Mouse (Mus musculus): ENCODE measurements at regions not wholly inside any gene's neighbourhood (a gene's known extent, or its start where the extent isn't known, plus 50 kb on each side); places are given as distances from the start of the nearest gene placed in this dataset.

- no peak for ATAC-seq (ENCODE audit: low FRiP score, low TSS enrichment)
- no peak for DNase-seq
- H3K27ac ChIP-seq (replicated peaks; ENCODE audit: low read depth, low read length), result no peak overlapping the region
- H3K9me3 ChIP-seq (ENCODE audit: control insufficient read depth, low read length), result no peaks in the 10 kb centered on the region
- no peaks in the 10 kb centered on the region for H3K4me1 ChIP-seq (ENCODE audit: control insufficient read depth, insufficient read depth, low read length)
- WGBS, result 86% methylated on average over 4 of the region's 4 CpGs
- no peak overlapping the region for H3K9ac ChIP-seq (replicated peaks; ENCODE audit: low read length)
- H3K36me3 ChIP-seq (ENCODE audit: control insufficient read depth, insufficient read depth, low read length), result no peaks in the 10 kb centered on the region
- no peak overlapping the region for H3K4me2 ChIP-seq (ENCODE audit: low read length)
- H3K27me3 ChIP-seq (ENCODE audit: control insufficient read depth, insufficient read depth, low read length), result no peaks in the 10 kb centered on the region
- H3K4me3 ChIP-seq (replicated peaks; ENCODE audit: low read depth, low read length), result no peak overlapping the region
Observed at GRCm38 (mm10) chr1:169230097-169230496, 301.2 kb downstream of the Nuf2 start.

- no peak for ATAC-seq (ENCODE audit: low FRiP score, low TSS enrichment)
- Histone ChIP-seq H3K9ac (replicated peaks; ENCODE audit: low read length) (no peak overlapping the region), H3K9me3 (ENCODE audit: control insufficient read depth, low read length) (no peaks in the 10 kb centered on the region), H3K27ac (replicated peaks; ENCODE audit: low read depth, low read length) (no peak overlapping the region), H3K4me2 (ENCODE audit: low read length) (no peak overlapping the region), H3K27me3 (ENCODE audit: control insufficient read depth, insufficient read depth, low read length) (no peaks in the 10 kb centered on the region), H3K36me3 (ENCODE audit: control insufficient read depth, insufficient read depth, low read length) (no peaks in the 10 kb centered on the region), H3K4me1 (ENCODE audit: control insufficient read depth, insufficient read depth, low read length) (no peaks in the 10 kb centered on the region), H3K4me3 (replicated peaks; ENCODE audit: low read depth, low read length) (no peak overlapping the region)
- WGBS, result 95% methylated on average over 2 of the region's 2 CpGs
- no peak for DNase-seq
Observed at GRCm38 (mm10) chr1:169224431-169224830, 306.8 kb downstream of the Nuf2 start.

GRCm38 (mm10) chr1:169187658-169188057 lies 343.6 kb downstream of the Nuf2 start:
- Histone ChIP-seq H3K27ac (replicated peaks; ENCODE audit: low read depth, low read length) (no peak overlapping the region), H3K4me2 (ENCODE audit: low read length) (no peak overlapping the region), H3K9ac (replicated peaks; ENCODE audit: low read length) (no peak overlapping the region), H3K4me3 (replicated peaks; ENCODE audit: low read depth, low read length) (no peak overlapping the region), H3K27me3 (ENCODE audit: control insufficient read depth, insufficient read depth, low read length) (no peaks in the 10 kb centered on the region), H3K9me3 (ENCODE audit: control insufficient read depth, low read length) (no peaks in the 10 kb centered on the region), H3K36me3 (ENCODE audit: control insufficient read depth, insufficient read depth, low read length) (no peaks in the 10 kb centered on the region), H3K4me1 (ENCODE audit: control insufficient read depth, insufficient read depth, low read length) (peaks cover 5% of the 10 kb centered on the region)
- 19% methylated on average over 1 of the region's 1 CpGs for WGBS
- DNase-seq (peak; percentile 56), ATAC-seq (ENCODE audit: low FRiP score, low TSS enrichment) (peak; percentile 62; the same call in 1 of the 2 replicates)

- H3K27me3 ChIP-seq (ENCODE audit: control insufficient read depth, insufficient read depth, low read length), result no peaks in the 10 kb centered on the region
- H3K9me3 ChIP-seq (ENCODE audit: control insufficient read depth, low read length), result no peaks in the 10 kb centered on the region
- ATAC-seq (ENCODE audit: low FRiP score, low TSS enrichment), result no peak
- H3K4me1 ChIP-seq (ENCODE audit: control insufficient read depth, insufficient read depth, low read length), result no peaks in the 10 kb centered on the region
- H3K27ac ChIP-seq (replicated peaks; ENCODE audit: low read depth, low read length), result no peak overlapping the region
- 93% methylated on average over 2 of the region's 2 CpGs for WGBS
- H3K9ac ChIP-seq (replicated peaks; ENCODE audit: low read length), result no peak overlapping the region
- no peak for DNase-seq
- H3K4me2 ChIP-seq (ENCODE audit: low read length), result no peak overlapping the region
- no peak overlapping the region for H3K4me3 ChIP-seq (replicated peaks; ENCODE audit: low read depth, low read length)
- H3K36me3 ChIP-seq (ENCODE audit: control insufficient read depth, insufficient read depth, low read length), result no peaks in the 10 kb centered on the region
Observed at GRCm38 (mm10) chr1:169170405-169170804, 360.9 kb downstream of the Nuf2 start.

GRCm38 (mm10) chr1:169168033-169168432 lies 363.2 kb downstream of the Nuf2 start:
- no peaks in the 10 kb centered on the region for H3K27me3 ChIP-seq (ENCODE audit: control insufficient read depth, insufficient read depth, low read length)
- no peaks in the 10 kb centered on the region for H3K9me3 ChIP-seq (ENCODE audit: control insufficient read depth, low read length)
- no peak overlapping the region for H3K27ac ChIP-seq (replicated peaks; ENCODE audit: low read depth, low read length)
- DNase-seq (no peak), ATAC-seq (ENCODE audit: low FRiP score, low TSS enrichment) (no peak)
- H3K4me1 ChIP-seq (ENCODE audit: control insufficient read depth, insufficient read depth, low read length), result no peaks in the 10 kb centered on the region
- 94% methylated on average over 4 of the region's 4 CpGs for WGBS
- no peak overlapping the region for H3K4me3 ChIP-seq (replicated peaks; ENCODE audit: low read depth, low read length)
- no peak overlapping the region for H3K9ac ChIP-seq (replicated peaks; ENCODE audit: low read length)
- no peaks in the 10 kb centered on the region for H3K36me3 ChIP-seq (ENCODE audit: control insufficient read depth, insufficient read depth, low read length)
- H3K4me2 ChIP-seq (ENCODE audit: low read length), result no peak overlapping the region

- DNase-seq (no peak), ATAC-seq (ENCODE audit: low FRiP score, low TSS enrichment) (no peak)
- no peaks in the 10 kb centered on the region for H3K27me3 ChIP-seq (ENCODE audit: control insufficient read depth, insufficient read depth, low read length)
- no peak overlapping the region for H3K9ac ChIP-seq (replicated peaks; ENCODE audit: low read length)
- H3K4me3 ChIP-seq (replicated peaks; ENCODE audit: low read depth, low read length), result no peak overlapping the region
- H3K4me1 ChIP-seq (ENCODE audit: control insufficient read depth, insufficient read depth, low read length), result no peaks in the 10 kb centered on the region
- H3K9me3 ChIP-seq (ENCODE audit: control insufficient read depth, low read length), result no peaks in the 10 kb centered on the region
- WGBS, result 88% methylated on average over 5 of the region's 5 CpGs
- H3K36me3 ChIP-seq (ENCODE audit: control insufficient read depth, insufficient read depth, low read length), result no peaks in the 10 kb centered on the region
- no peak overlapping the region for H3K4me2 ChIP-seq (ENCODE audit: low read length)
- H3K27ac ChIP-seq (replicated peaks; ENCODE audit: low read depth, low read length), result no peak overlapping the region
Observed at GRCm38 (mm10) chr1:169166041-169166850, 365.0 kb downstream of the Nuf2 start.

GRCm38 (mm10) chr1:169160858-169161257 lies 370.4 kb downstream of the Nuf2 start:
- H3K4me3 ChIP-seq (replicated peaks; ENCODE audit: low read depth, low read length), result no peak overlapping the region
- no peak overlapping the region for H3K9ac ChIP-seq (replicated peaks; ENCODE audit: low read length)
- no peak overlapping the region for H3K4me2 ChIP-seq (ENCODE audit: low read length)
- no peak overlapping the region for H3K27ac ChIP-seq (replicated peaks; ENCODE audit: low read depth, low read length)
- H3K9me3 ChIP-seq (ENCODE audit: control insufficient read depth, low read length), result no peaks in the 10 kb centered on the region
- H3K27me3 ChIP-seq (ENCODE audit: control insufficient read depth, insufficient read depth, low read length), result no peaks in the 10 kb centered on the region
- DNase-seq (no peak), ATAC-seq (ENCODE audit: low FRiP score, low TSS enrichment) (no peak)
- no peaks in the 10 kb centered on the region for H3K36me3 ChIP-seq (ENCODE audit: control insufficient read depth, insufficient read depth, low read length)
- no peaks in the 10 kb centered on the region for H3K4me1 ChIP-seq (ENCODE audit: control insufficient read depth, insufficient read depth, low read length)
- WGBS, result 88% methylated on average over 6 of the region's 6 CpGs

GRCm38 (mm10) chr1:169160220-169160619 lies 371.0 kb downstream of the Nuf2 start:
- Histone ChIP-seq H3K9ac (replicated peaks; ENCODE audit: low read length) (no peak overlapping the region), H3K27ac (replicated peaks; ENCODE audit: low read depth, low read length) (no peak overlapping the region), H3K4me2 (ENCODE audit: low read length) (no peak overlapping the region), H3K9me3 (ENCODE audit: control insufficient read depth, low read length) (no peaks in the 10 kb centered on the region), H3K4me1 (ENCODE audit: control insufficient read depth, insufficient read depth, low read length) (no peaks in the 10 kb centered on the region), H3K27me3 (ENCODE audit: control insufficient read depth, insufficient read depth, low read length) (no peaks in the 10 kb centered on the region), H3K4me3 (replicated peaks; ENCODE audit: low read depth, low read length) (no peak overlapping the region), H3K36me3 (ENCODE audit: control insufficient read depth, insufficient read depth, low read length) (no peaks in the 10 kb centered on the region)
- WGBS, result 79% methylated on average over 1 of the region's 1 CpGs
- no peak for DNase-seq
- ATAC-seq (ENCODE audit: low FRiP score, low TSS enrichment), result no peak

GRCm38 (mm10) chr1:169159786-169160185 lies 371.5 kb downstream of the Nuf2 start:
- no peak overlapping the region for H3K9ac ChIP-seq (replicated peaks; ENCODE audit: low read length)
- H3K4me3 ChIP-seq (replicated peaks; ENCODE audit: low read depth, low read length), result no peak overlapping the region
- no peaks in the 10 kb centered on the region for H3K27me3 ChIP-seq (ENCODE audit: control insufficient read depth, insufficient read depth, low read length)
- H3K9me3 ChIP-seq (ENCODE audit: control insufficient read depth, low read length), result no peaks in the 10 kb centered on the region
- no peak overlapping the region for H3K4me2 ChIP-seq (ENCODE audit: low read length)
- no peak overlapping the region for H3K27ac ChIP-seq (replicated peaks; ENCODE audit: low read depth, low read length)
- H3K4me1 ChIP-seq (ENCODE audit: control insufficient read depth, insufficient read depth, low read length), result no peaks in the 10 kb centered on the region
- DNase-seq, result no peak
- no peak for ATAC-seq (ENCODE audit: low FRiP score, low TSS enrichment)
- H3K36me3 ChIP-seq (ENCODE audit: control insufficient read depth, insufficient read depth, low read length), result no peaks in the 10 kb centered on the region
